In genomic region chr11:75347596-75347995, GRCm38 (mm10) we compare ENCODE assay signal across 8 mouse cellular contexts. TPM values are rescaled to one million over a fixed set of nuclear protein-coding genes. Genes with fewer than 3 reads are reported as not detected.
DNase-seq lines count a peak whose midpoint lies in the region; ATAC-seq and TF ChIP-seq lines count a peak whose summit lies in the region.

No protein-coding gene starts in this region.

- no peak for ATAC-seq in heart, embryonic 16.5 days (replicated peaks; ENCODE audit: extremely low read depth, insufficient read depth, low FRiP score)
- no peak for ATAC-seq in G1E (ENCODE audit: extremely low read depth, insufficient number of reproducible peaks, low FRiP score, poor library complexity, severe bottlenecking)
- ATAC-seq in forebrain, postnatal 0 days, result no peak
- ATAC-seq in megakaryocyte-erythroid progenitor cell, adult 5-6 weeks (replicated peaks; ENCODE audit: low FRiP score, low TSS enrichment, poor library complexity, severe bottlenecking), result no peak

- peak overlapping the region; percentile 82 for H3K4me3 ChIP-seq in heart, embryonic 16.5 days (ENCODE audit: low read length)
- H3K4me3 ChIP-seq in G1E (ENCODE audit: low read depth, low read length) (peak overlapping the region; percentile 86), macrophage (ENCODE audit: inconsistent target) (peak overlapping the region; percentile 93)
- peak overlapping the region; percentile 79 for H3K4me3 ChIP-seq in forebrain, postnatal 0 days (ENCODE audit: low read depth, low read length)

- no peaks in the 10 kb centered on the region for H3K36me3 ChIP-seq in heart, embryonic 16.5 days (ENCODE audit: control insufficient read depth, insufficient read depth)
- peaks cover 33% of the 10 kb centered on the region for H3K36me3 ChIP-seq in G1E (replicated peaks)
- no peaks in the 10 kb centered on the region for H3K36me3 ChIP-seq in forebrain, postnatal 0 days (ENCODE audit: insufficient read depth)
- no peaks in the 10 kb centered on the region for H3K36me3 ChIP-seq in macrophage (ENCODE audit: inconsistent target)

- H3K9ac ChIP-seq in heart, embryonic 16.5 days (ENCODE audit: low read length), result peak overlapping the region; percentile 88
- peak overlapping the region; percentile 63 for H3K9ac ChIP-seq in forebrain, postnatal 0 days

- TF ChIP-seq CTCF in G1E (IDR thresholded peaks at IDR 0.05; ENCODE audit: low read depth, low read length), result no peak
- no peak for TF ChIP-seq CTCF in forebrain, postnatal 0 days (IDR thresholded peaks at IDR 0.05; ENCODE audit: low read depth)

- no peaks in the 10 kb centered on the region for H3K27me3 ChIP-seq in heart, embryonic 16.5 days (ENCODE audit: control insufficient read depth, insufficient read depth, low read length)
- no peaks in the 10 kb centered on the region for H3K27me3 ChIP-seq in G1E (ENCODE audit: insufficient read depth, low read length)
- no peaks in the 10 kb centered on the region for H3K27me3 ChIP-seq in forebrain, postnatal 0 days (ENCODE audit: insufficient read depth, low read length)

- H3K4me2 ChIP-seq in heart, embryonic 16.5 days (ENCODE audit: low read depth, low read length), result peak overlapping the region; percentile 94
- peak overlapping the region; percentile 95 for H3K4me2 ChIP-seq in forebrain, postnatal 0 days (ENCODE audit: low read depth)

- H3K79me2 ChIP-seq in macrophage (ENCODE audit: inconsistent target), result peaks cover 55% of the 10 kb centered on the region

- H3K27ac ChIP-seq in heart, embryonic 16.5 days (ENCODE audit: low read length), result peak overlapping the region; percentile 76
- peak overlapping the region; percentile 15; the same call in 1 of the 2 replicates for H3K27ac ChIP-seq in forebrain, postnatal 0 days (ENCODE audit: low read depth, low read length)
- H3K27ac ChIP-seq in macrophage, result peak overlapping the region; percentile 55

- WGBS in heart, embryonic 16.5 days, result under 1% methylated on average over 10 of the region's 10 CpGs
- 1% methylated on average over 10 of the region's 10 CpGs for WGBS in forebrain, postnatal 0 days
- WGBS in macrophage (ENCODE audit: missing documents), result 0% methylated on average over 10 of the region's 10 CpGs

- no peak for DNase-seq in heart, postnatal 10 days
- DNase-seq in G1E (ENCODE audit: low spot score), result no peak
- DNase-seq in forebrain, postnatal 0 days, result no peak
- DNase-seq in cerebellum, adult 8-10 months, result no peak
- DNase-seq in left cerebral cortex, postnatal 25 days (ENCODE audit: low spot score in 2 of 2), result no peak

- H3K9me3 ChIP-seq in heart, embryonic 16.5 days (replicated peaks; ENCODE audit: control insufficient read depth, low read length), result no peaks in the 10 kb centered on the region
- no peaks in the 10 kb centered on the region for H3K9me3 ChIP-seq in G1E (replicated peaks)
- H3K9me3 ChIP-seq in forebrain, postnatal 0 days (ENCODE audit: low read length), result no peaks in the 10 kb centered on the region

- intact Hi-C loops in heart, postnatal 10 days (cut with DNase I), result no loop called here
- intact Hi-C loops in left cerebral cortex, postnatal 25 days (cut with DNase I), result no loop called here

- peaks cover 26% of the 10 kb centered on the region for H3K4me1 ChIP-seq in heart, embryonic 16.5 days (ENCODE audit: control insufficient read depth, insufficient read depth, low read length)
- peaks cover 55% of the 10 kb centered on the region for H3K4me1 ChIP-seq in G1E (ENCODE audit: insufficient read depth, low read depth, low read length)
- 0 out of 2 replicates have a peak, but pooled peaks cover 7% of the 10 kb centered on the region for H3K4me1 ChIP-seq in forebrain, postnatal 0 days (ENCODE audit: insufficient read depth)

RNA-seq across cellular contexts. Expression of gene Rpa1, which starts 0.5 kb away (rescaled TPM):
- 95.1 and 96.0 TPM in 2 replicates for polyA plus RNA-seq in heart, embryonic 16.5 days (2015; fragmentation: Nextera tagmentation; extraction: Ambion mirVana)
- 10 to 100 TPM; 82.4 to 90.0 TPM for total RNA-seq in heart, postnatal 10 days (2021)
- 94.0 and 105 TPM in 2 replicates for total RNA-seq in G1E (2014; fragmentation: Nextera tagmentation)
- total RNA-seq in G1E (2017), result 284 and 317 TPM in 2 replicates
- polyA plus RNA-seq in G1E (2012), result 97.4 and 130 TPM in 2 replicates
- total RNA-seq in forebrain, postnatal 0 days (2014; rRNA removed), result 41.6 and 58.5 TPM in 2 replicates
- polyA plus RNA-seq in forebrain, postnatal 0 days (2015; fragmentation: Nextera tagmentation; extraction: Ambion mirVana), result 50.1 and 54.1 TPM in 2 replicates
- 10 to 100 TPM in 21 of 26 experiments, 1 to 10 TPM in 5; 2.7 to 36.0 (median 18.4) TPM for total RNA-seq in macrophage (2018; cell fraction: chromatin; rRNA removed)
- total RNA-seq in macrophage (2018; cell fraction: cytosol; rRNA removed), result 10 to 100 TPM; 26.8 to 50.0 (median 40.2) TPM
- 10 to 100 TPM; 13.5 to 57.9 (median 24.7) TPM for total RNA-seq in macrophage (2018; cell fraction: nucleus; rRNA removed)
- 37.9 to 93.2 TPM (median 39.5 TPM) in 3 replicates for polyA plus RNA-seq in macrophage (2018)
- total RNA-seq in megakaryocyte-erythroid progenitor cell, adult 5-6 weeks (2014; fragmentation: Nextera tagmentation), result 96.8 and 101 TPM in 2 replicates
- total RNA-seq in megakaryocyte-erythroid progenitor cell, adult 5-6 weeks (2017), result 168 and 179 TPM in 2 replicates
- 10 to 100 TPM; 44.2 to 46.9 TPM for total RNA-seq in left cerebral cortex, postnatal 25 days (2021)

RNA-seq across cellular contexts. Expression of gene Smyd4, which starts 0.6 kb away (rescaled TPM):
- 13.8 and 16.3 TPM in 2 replicates for polyA plus RNA-seq in heart, embryonic 16.5 days (2015; fragmentation: Nextera tagmentation; extraction: Ambion mirVana)
- total RNA-seq in heart, postnatal 10 days (2021), result 1 to 10 TPM; 4.9 to 7.4 TPM
- total RNA-seq in G1E (2014; fragmentation: Nextera tagmentation) (6.3 and 12.4 TPM in 2 replicates), G1E (2017) (14.8 and 15.0 TPM in 2 replicates)
- polyA plus RNA-seq in G1E (2012) (1.1 TPM in 2 replicates), macrophage (2018) (3.6 to 6.3 TPM (median 5.0 TPM) in 3 replicates)
- total RNA-seq in forebrain, postnatal 0 days (2014; rRNA removed), result 20.8 and 28.8 TPM in 2 replicates
- polyA plus RNA-seq in forebrain, postnatal 0 days (2015; fragmentation: Nextera tagmentation; extraction: Ambion mirVana), result 13.9 and 21.5 TPM in 2 replicates
- 10 to 100 TPM in 14 of 26 experiments, 1 to 10 TPM in 10, under 1 TPM in 2; 0.29 to 23.9 (median 10.9) TPM for total RNA-seq in macrophage (2018; cell fraction: chromatin; rRNA removed)
- total RNA-seq in macrophage (2018; cell fraction: cytosol; rRNA removed), result 1 to 10 TPM; 1.4 to 5.2 (median 3.4) TPM
- 10 to 100 TPM in 3 of 26 experiments, 1 to 10 TPM in 23; 1.1 to 17.3 (median 6.3) TPM for total RNA-seq in macrophage (2018; cell fraction: nucleus; rRNA removed)
- 4.0 and 12.1 TPM in 2 replicates for total RNA-seq in megakaryocyte-erythroid progenitor cell, adult 5-6 weeks (2014; fragmentation: Nextera tagmentation)
- 9.2 and 16.7 TPM in 2 replicates for total RNA-seq in megakaryocyte-erythroid progenitor cell, adult 5-6 weeks (2017)
- 10 to 100 TPM; 12.1 to 12.5 TPM for total RNA-seq in left cerebral cortex, postnatal 25 days (2021)

Comparison
In these comparisons a context has a peak if more than half of its experiments do, and no peak if none do; other contexts are left out.
1. H3K27ac ChIP-seq: peak in every context shown above with its lines; median percentile 76 in heart, embryonic 16.5 days; 55 in macrophage; 15 in forebrain, postnatal 0 days.